Mouse (Mus musculus): Measurements from ENCODE around the gene Nup205.

- TF ChIP-seq POLR2A (IDR thresholded peaks at IDR 0.05; ENCODE audit: insufficient read length, low read depth) = no peak
- no peak for TF ChIP-seq TCF12 (IDR thresholded peaks at IDR 0.05; ENCODE audit: insufficient read depth, poor library complexity, severe bottlenecking)
- no peak for TF ChIP-seq MAX (IDR thresholded peaks at IDR 0.05; ENCODE audit: low read depth)
- no peak for TF ChIP-seq MYOD1 (IDR thresholded peaks at IDR 0.05; ENCODE audit: control insufficient read depth in 1 of 3, insufficient read length in 2 of 3, low read depth in 2 of 3)
- no peak for TF ChIP-seq POLR2AphosphoS2 (IDR thresholded peaks at IDR 0.05; ENCODE audit: insufficient read length, low read depth)
- no peak for TF ChIP-seq MYOG (IDR thresholded peaks at IDR 0.05; ENCODE audit: control insufficient read depth in 1 of 3, insufficient read depth in 1 of 3, insufficient read length in 2 of 3, low read depth in 2 of 3)
- TF ChIP-seq E2F4 (IDR thresholded peaks at IDR 0.05; ENCODE audit: insufficient read depth) = no peak
- TF ChIP-seq USF1 (IDR thresholded peaks at IDR 0.05; ENCODE audit: low read depth) = no peak
- no peak for TF ChIP-seq SRF (IDR thresholded peaks at IDR 0.05; ENCODE audit: control insufficient read depth, insufficient read length, low read depth)
- TF ChIP-seq CEBPB (IDR thresholded peaks at IDR 0.05; ENCODE audit: insufficient read depth, poor library complexity, severe bottlenecking) = no peak
Measured at GRCm38 (mm10) chr6:35297001-35297400, 119.8 kb downstream of the Nup205 start.
